Mouse (Mus musculus): ENCODE measurements at regions not wholly inside any gene's neighbourhood (a gene's known extent, or its start where the extent isn't known, plus 50 kb on each side); places are given as distances from the start of the nearest gene placed in this dataset.
"Not testable (repeated sequence)": the region's sequence is repeated elsewhere in the genome, so short reads cannot be mapped to it uniquely, and the experiment has no call there.

DNA sequence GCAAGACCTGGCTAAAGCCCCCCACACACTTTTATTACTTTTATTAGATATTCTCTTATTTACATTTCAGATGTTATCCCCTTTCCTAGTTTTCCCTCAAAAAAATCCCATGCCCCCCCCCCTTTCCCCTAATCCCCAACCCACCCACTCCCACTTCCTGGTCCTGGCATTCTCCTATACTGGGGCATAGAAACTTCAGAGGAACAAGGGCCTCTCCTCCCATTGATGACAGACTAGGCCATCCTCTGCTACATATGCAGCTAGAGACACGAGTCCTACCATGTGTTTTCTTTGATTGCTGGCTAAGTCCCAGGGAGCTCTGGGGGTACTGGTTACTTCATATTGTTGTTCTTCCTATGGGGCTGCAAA is 116.8 kb downstream of the Rfpl4b start:
- not testable (repeated sequence) for DNase-seq

- DNase-seq = peak; percentile 68
These were observed 117.4 kb downstream of the Rfpl4b start for GRCm38 (mm10) chr10:38703954-38704761.

- no peak for DNase-seq
These were observed 144.1 kb downstream of the Rfpl4b start for GRCm38 (mm10) chr10:38677453-38677852.

GRCm38 (mm10) chr10:38668610-38669009 is 153.0 kb downstream of the Rfpl4b start:
- DNase-seq = no peak

DNA sequence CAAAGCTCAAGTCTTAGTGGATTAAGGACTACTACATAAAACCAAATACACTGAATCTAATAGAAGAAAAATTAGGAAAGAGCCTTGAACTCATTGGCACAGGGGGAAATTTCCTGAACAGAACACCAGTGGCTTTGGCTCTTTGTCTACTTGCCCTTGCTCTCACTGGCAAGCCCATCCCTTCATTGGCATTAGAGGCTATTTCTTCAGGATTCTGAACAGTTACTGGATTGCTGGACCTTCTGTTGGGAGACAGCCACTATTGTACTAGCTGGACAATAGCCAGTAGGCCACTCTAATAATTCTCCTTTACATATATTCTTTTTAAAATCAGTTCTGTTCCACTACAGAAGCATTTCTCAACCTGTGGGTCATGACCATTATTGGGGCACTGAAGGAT is 153.7 kb downstream of the Rfpl4b start:
- no peak for DNase-seq

GRCm38 (mm10) chr10:38635695-38636094 is 185.9 kb downstream of the Rfpl4b start:
- no peak for DNase-seq

DNA sequence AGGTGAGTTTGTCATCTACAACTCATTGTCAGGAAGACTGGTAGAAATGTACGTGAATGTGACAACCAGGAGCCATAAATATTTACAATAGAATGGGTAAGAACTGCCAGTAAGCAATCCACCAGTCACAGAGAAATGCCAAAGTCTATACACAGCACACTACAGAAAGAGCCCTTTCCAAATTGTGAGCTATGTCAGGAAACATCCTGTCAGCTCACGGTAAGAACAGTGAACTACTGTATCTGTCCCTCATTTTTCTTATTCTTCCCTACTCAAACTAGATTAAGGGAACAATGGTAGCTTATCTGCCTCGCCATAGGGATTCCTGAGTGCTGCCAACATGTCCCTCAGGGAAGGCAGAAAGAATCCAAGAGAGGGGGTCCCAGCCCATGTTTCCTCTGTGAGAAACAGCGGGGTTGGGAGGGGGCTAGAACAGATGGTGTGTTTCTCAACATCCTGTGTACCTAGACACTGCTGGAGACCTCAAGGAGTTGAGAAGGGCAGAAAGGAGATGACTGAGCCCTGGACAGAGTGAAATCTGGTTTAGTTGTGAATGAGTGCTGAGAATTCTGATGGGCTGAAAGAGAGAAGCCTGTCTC is 191.6 kb downstream of the Rfpl4b start:
- DNase-seq = no peak

GRCm38 (mm10) chr10:38623399-38623798 is 198.2 kb downstream of the Rfpl4b start:
- no peak for DNase-seq

DNA sequence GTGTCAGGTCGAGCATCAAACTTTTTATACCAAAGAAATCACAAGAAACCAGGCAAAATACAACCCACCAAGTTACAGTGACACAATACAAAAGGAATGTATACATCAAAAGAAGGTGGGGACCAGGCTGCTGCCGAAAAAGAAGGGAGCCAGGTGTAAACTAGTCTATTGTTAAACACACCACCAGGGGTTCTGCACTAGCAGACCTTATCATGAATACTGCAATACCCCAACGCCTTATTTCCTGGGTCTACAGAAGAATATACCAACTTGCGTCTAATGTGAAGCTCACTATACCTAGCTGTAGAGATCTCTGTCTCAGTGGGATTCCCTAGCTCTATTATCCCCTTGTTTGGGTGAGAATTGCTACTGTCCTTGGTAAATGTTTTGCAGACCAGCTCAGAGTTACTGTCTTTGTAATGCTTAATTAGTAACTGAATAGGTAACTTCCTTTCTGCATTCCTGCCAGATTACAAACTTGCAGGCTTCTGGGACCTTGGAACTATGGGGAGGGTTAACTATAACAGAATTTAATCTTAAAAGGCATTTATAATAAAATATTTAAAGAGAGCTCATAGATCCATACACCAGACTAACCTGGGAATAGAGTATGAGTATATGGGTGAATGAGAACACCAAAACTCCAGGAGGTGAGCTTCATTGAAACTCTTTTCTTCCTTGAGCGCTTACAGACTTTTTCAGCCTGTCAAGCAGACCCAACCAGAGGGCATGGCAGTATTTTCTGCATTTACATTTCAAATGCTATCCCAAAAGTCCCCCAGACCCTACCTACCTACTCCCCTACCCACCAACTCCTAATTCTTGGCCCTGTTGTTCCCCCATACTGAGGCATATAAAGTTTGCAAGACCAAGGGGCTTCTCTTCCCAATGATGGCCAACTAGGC is 211.7 kb downstream of the Rfpl4b start:
- DNase-seq = no peak

DNA sequence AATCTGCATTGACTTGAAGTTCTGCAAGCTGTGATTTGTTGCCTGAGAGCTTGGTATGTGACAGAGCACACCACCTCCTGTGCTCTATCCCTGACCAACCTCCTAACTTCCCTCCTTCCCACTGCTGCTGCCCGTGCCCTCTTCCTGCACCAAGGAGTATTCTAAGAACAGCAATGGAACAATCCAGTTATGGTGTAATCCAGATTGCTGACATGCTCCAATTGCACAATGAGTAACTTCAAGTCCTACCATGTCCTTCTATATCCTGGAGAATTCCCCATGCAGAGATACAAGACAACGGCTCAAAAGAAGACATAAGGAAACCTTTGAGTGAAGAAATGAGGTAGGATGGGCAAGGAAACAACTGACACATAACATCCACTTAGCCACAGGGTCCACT is 235.5 kb downstream of the Rfpl4b start:
- DNase-seq = no peak

DNA sequence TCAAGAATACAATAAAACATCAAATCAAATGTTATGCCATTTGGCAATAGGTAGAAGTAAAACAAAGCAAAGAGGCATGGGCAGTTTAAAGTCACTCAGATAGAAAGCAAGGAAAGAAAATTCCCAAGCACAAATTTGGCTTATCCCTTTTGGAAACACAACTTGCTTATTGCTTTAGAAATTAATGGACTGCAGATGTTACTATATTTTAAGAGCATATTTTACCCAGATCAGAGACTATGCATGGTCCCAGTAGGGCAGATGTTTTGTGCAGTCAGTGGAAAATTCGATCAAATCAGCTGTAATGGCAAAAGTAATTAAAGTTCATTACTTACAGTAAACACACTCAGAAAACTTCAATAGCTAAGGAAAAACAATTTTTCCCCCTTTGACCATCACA is 245.9 kb downstream of the Rfpl4b start:
- DNase-seq = no peak

GRCm38 (mm10) chr10:38573728-38574127 is 247.9 kb downstream of the Rfpl4b start:
- DNase-seq = no peak

DNA sequence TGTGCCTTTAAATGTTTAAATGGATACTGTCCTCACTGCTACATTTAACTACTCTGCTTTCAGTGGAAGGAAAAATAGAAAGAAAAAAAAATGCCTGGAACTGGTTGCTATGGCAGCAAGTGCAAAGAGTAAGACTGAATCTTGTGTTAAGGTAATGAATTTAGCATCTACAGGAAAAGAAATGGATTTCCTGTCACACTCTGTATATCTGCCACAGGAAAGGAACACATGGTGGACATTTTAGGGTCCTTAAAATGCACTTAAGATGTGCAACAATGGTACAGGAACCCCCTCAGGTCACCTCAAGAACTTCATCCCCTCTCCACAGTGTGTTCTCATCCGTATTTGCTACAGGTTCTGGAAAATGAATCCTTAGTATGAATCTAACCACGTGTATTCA is 248.4 kb downstream of the Rfpl4b start:
- no peak for DNase-seq

GRCm38 (mm10) chr10:38567270-38567669 is 254.3 kb downstream of the Rfpl4b start:
- no peak for DNase-seq

- DNase-seq = no peak
These were observed 255.2 kb downstream of the Rfpl4b start for GRCm38 (mm10) chr10:38566361-38566760.

- peak; percentile 3 for DNase-seq
These were observed 266.5 kb downstream of the Rfpl4b start for GRCm38 (mm10) chr10:38555040-38555439.

DNA sequence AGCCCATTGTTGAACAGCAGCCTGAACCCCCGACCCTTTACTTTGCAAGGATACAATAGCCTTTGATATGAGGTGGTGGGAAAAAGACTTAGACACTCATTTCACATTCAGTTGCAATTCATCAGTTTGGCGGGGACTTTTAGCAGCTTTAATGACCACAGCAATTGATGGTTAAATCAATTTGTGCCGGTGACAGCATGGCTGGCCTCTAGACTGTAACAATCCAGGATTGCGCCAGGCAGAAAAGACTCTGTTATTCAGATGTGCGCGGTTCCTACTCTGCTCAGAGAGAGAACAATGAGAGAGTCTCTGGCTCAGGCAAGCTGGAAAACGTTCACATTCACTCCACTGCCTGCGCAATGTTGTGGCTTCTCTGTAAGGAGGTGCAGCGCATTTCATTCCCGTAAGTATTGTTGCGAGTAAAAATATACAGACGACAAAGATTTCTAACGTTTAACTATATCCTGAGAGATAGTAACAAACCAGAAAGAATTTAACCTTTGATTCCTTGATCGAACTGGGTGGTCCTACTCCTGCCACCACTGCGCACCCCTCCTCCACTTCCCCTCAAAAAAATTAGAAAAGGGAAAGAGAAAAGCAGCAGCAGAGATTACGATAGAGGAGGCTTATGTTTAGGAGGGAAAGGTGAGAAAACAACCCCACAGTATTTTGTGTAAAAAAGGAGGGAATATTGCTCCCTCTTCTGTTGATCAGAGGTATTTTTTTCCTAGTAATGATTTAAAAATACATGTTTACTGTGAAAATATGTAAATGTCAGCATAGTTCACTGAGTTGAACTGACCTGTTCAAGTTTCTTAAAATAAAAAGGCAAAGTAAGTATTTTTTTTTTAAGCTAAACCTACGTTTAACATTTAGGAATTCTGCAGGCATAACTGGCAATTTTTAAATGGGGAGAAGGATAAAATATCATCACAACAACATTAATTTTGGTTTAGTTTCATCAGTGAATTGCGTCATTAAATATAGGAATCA is 267.6 kb downstream of the Rfpl4b start:
- peak; percentile 42 for DNase-seq

- no peak for DNase-seq
These were observed 268.3 kb downstream of the Rfpl4b start for GRCm38 (mm10) chr10:38553326-38553687.

GRCm38 (mm10) chr10:38552350-38553076 is 269.1 kb downstream of the Rfpl4b start:
- DNase-seq = no peak

DNA sequence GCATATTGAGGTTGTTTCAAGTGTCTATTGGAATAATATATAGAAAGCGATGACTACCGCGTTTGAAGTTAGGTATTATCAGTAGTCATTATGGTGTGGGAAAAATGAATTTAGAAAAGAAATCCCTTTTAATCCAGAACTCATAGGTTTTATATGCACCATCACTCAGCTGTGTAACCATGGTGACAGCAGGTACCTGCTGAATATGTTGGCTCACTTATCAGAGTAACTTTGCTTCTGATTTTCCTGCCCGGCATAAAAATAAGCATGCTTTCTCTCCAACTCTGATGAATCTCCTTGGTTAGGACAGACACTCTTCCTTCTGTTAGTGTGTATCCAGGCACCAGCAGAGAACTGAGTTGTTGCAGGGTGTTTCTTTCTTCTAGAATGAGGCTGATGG is 281.5 kb downstream of the Rfpl4b start:
- DNase-seq = no peak

GRCm38 (mm10) chr10:38538766-38539165 is 282.8 kb downstream of the Rfpl4b start:
- no peak for DNase-seq

GRCm38 (mm10) chr10:38516636-38517035 is 304.9 kb downstream of the Rfpl4b start:
- no peak for DNase-seq

Data from lung, postnatal 10 days (tissue).